Mouse (Mus musculus) MEL (cell line): ENCODE results near the gene Cluh. TPM values are rescaled to one million over a fixed set of nuclear protein-coding genes. Genes with fewer than 3 reads are reported as not detected.

ENCODE experiments used
- DNase-seq: peaks from one replicate; pipeline ENCODE4 v3.0.0; 2011; ENCODE audit warnings: low read depth, low spot score
- H3K27ac ChIP-seq: 2 replicates; pipeline ENCODE4 v1.5.1; 2012; ENCODE audit warnings: low read depth, mild to moderate bottlenecking, control low read depth, low read length, moderate library complexity; ENCODE audit not compliant: control insufficient read depth
- H3K27me3 ChIP-seq, 2 experiments: fragments of 150-350 bp in 1 of 2; sonication (generic) in 1 of 2; 2 replicates each; pipeline ENCODE4 v1.6.1; 2012; ENCODE audit warnings: low read length in 2 of 2, mild to moderate bottlenecking in 2 of 2, improper control_type of control experiment in 1 of 2, moderate library complexity in 1 of 2; ENCODE audit not compliant: insufficient read depth in 2 of 2, control insufficient read depth in 1 of 2
- H3K36me3 ChIP-seq, 2 experiments: 2 replicates each; pipeline ENCODE4 v1.6.1; 2012 to 2014; ENCODE audit warnings: low read length in 2 of 2, improper control_type of control experiment in 1 of 2, inconsistent platforms in 1 of 2, mild to moderate bottlenecking in 1 of 2; ENCODE audit not compliant: insufficient read depth in 2 of 2, control insufficient read depth in 1 of 2
- H3K4me1 ChIP-seq, 2 experiments: fragments of 150-350 bp in 1 of 2; sonication (generic) in 1 of 2; 2 replicates each; pipeline ENCODE4 v1.6.1; 2012; ENCODE audit warnings: low read length in 2 of 2, improper control_type of control experiment in 1 of 2, mild to moderate bottlenecking in 1 of 2; ENCODE audit not compliant: insufficient read depth in 2 of 2, control insufficient read depth in 1 of 2
- H3K4me3 ChIP-seq, 2 experiments: fragments of 150-350 bp in 1 of 2; sonication (generic) in 1 of 2; 2 replicates each; pipeline ENCODE4 v1.5.1; 2012; ENCODE audit warnings: low read depth in 2 of 2, low read length in 2 of 2, mild to moderate bottlenecking in 2 of 2, moderate library complexity in 2 of 2, control low read depth in 1 of 2, improper control_type of control experiment in 1 of 2; ENCODE audit not compliant: control insufficient read depth in 1 of 2, insufficient read depth in 1 of 2
- H3K79me2 ChIP-seq: 2 replicates; pipeline ENCODE4 v1.6.1; 2012; ENCODE audit warnings: mild to moderate bottlenecking, low read length, moderate library complexity; ENCODE audit not compliant: control insufficient read depth, poor library complexity, insufficient read depth
- H3K9ac ChIP-seq: 2 replicates; pipeline ENCODE4 v1.6.1; 2012; ENCODE audit warnings: low read depth, mild to moderate bottlenecking, control low read depth, low read length, moderate library complexity; ENCODE audit not compliant: control insufficient read depth, poor library complexity, severe bottlenecking
- H3K9me3 ChIP-seq: fragments of 150-350 bp; sonication (generic); replicated peaks from 2 replicates; pipeline ENCODE4 v1.6.1; 2012; ENCODE audit warnings: mild to moderate bottlenecking, low read length, improper control_type of control experiment, moderate library complexity; ENCODE audit not compliant: insufficient read depth
- BHLHE40 ChIP-seq: IDR thresholded peaks from 2 replicates; pipeline ENCODE4 v1.6.1; 2012; ENCODE audit warnings: low read depth, mild to moderate bottlenecking, inconsistent platforms, low read length, improper control_type of control experiment, borderline replicate concordance
- CHD1 ChIP-seq: IDR thresholded peaks from 2 replicates; pipeline ENCODE4 v1.6.1; 2012; ENCODE audit warnings: low read depth, mild to moderate bottlenecking, inconsistent platforms, low read length, improper control_type of control experiment
- CTCF ChIP-seq, 3 experiments: IDR thresholded peaks in 2 of 3; conservative IDR thresholded peaks in 1 of 3; 2 replicates each; pipeline ENCODE4 v1.5.1; 2011 to 2012; ENCODE audit warnings: low read length in 3 of 3, low read depth in 2 of 3, mild to moderate bottlenecking in 2 of 3, improper control_type of control experiment in 1 of 3, inconsistent platforms in 1 of 3, mixed read lengths in 1 of 3, moderate library complexity in 1 of 3; ENCODE audit not compliant: control insufficient read depth in 1 of 3, insufficient read depth in 1 of 3, poor library complexity in 1 of 3, severe bottlenecking in 1 of 3
- E2F4 ChIP-seq: IDR thresholded peaks from 2 replicates; pipeline ENCODE4 v1.6.1; 2011; ENCODE audit warnings: low read depth, low read length, improper control_type of control experiment, borderline replicate concordance
- ELF1 ChIP-seq: IDR thresholded peaks from 2 replicates; pipeline ENCODE4 v1.6.1; 2014; ENCODE audit warnings: low read depth, mild to moderate bottlenecking, inconsistent platforms, low read length, improper control_type of control experiment, moderate library complexity
- EP300 ChIP-seq, 2 experiments: IDR thresholded peaks; 2 replicates each; pipeline ENCODE4 v1.6.1; 2011; ENCODE audit warnings: improper control_type of control experiment in 2 of 2, low read length in 2 of 2, low read depth in 1 of 2, mild to moderate bottlenecking in 1 of 2
- ETS1 ChIP-seq: IDR thresholded peaks from 2 replicates; pipeline ENCODE4 v1.6.1; 2012; ENCODE audit warnings: low read depth, mild to moderate bottlenecking, inconsistent platforms, low read length, improper control_type of control experiment, moderate library complexity
- GATA1 ChIP-seq: IDR thresholded peaks from 2 replicates; pipeline ENCODE4 v1.6.1; 2011; ENCODE audit warnings: low read depth, low read length, improper control_type of control experiment
- HCFC1 ChIP-seq: IDR thresholded peaks from 2 replicates; pipeline ENCODE4 v1.6.1; 2012; ENCODE audit warnings: low read depth, mild to moderate bottlenecking, inconsistent platforms, low read length, improper control_type of control experiment, moderate library complexity
- JUND ChIP-seq: IDR thresholded peaks from 2 replicates; pipeline ENCODE4 v1.6.1; 2011; ENCODE audit warnings: low read depth, mild to moderate bottlenecking, improper control_type of control experiment, low read length
- MAFK ChIP-seq: IDR thresholded peaks from 2 replicates; pipeline ENCODE4 v1.6.1; 2011; ENCODE audit warnings: low read depth, mild to moderate bottlenecking, low read length, improper control_type of control experiment, borderline replicate concordance
- MAX ChIP-seq: IDR thresholded peaks from 2 replicates; pipeline ENCODE4 v1.6.1; 2011; ENCODE audit warnings: low read length, improper control_type of control experiment
- MAZ ChIP-seq: IDR thresholded peaks from 2 replicates; pipeline ENCODE4 v1.6.1; 2012; ENCODE audit warnings: low read depth, mild to moderate bottlenecking, inconsistent platforms, low read length, improper control_type of control experiment
- MEF2A ChIP-seq: IDR thresholded peaks from 2 replicates; pipeline ENCODE4 v1.6.1; 2014; ENCODE audit warnings: low read depth, mild to moderate bottlenecking, inconsistent platforms, low read length, improper control_type of control experiment; ENCODE audit not compliant: poor library complexity, insufficient replicate concordance, severe bottlenecking; ENCODE audit errors: extremely low read depth
- MYB ChIP-seq: IDR thresholded peaks from 2 replicates; pipeline ENCODE4 v1.6.1; 2011; ENCODE audit warnings: mild to moderate bottlenecking, low read depth, low read length, improper control_type of control experiment
- NELFE ChIP-seq: IDR thresholded peaks from 2 replicates; pipeline ENCODE4 v1.6.1; 2011; ENCODE audit warnings: low read depth, low read length, improper control_type of control experiment
- POLR2A ChIP-seq, 2 experiments: IDR thresholded peaks; 2 replicates each; pipeline ENCODE4 v1.6.1; 2011 to 2012; ENCODE audit warnings: low read length in 2 of 2, mild to moderate bottlenecking in 2 of 2, control low read depth in 1 of 2, improper control_type of control experiment in 1 of 2, low read depth in 1 of 2, moderate library complexity in 1 of 2; ENCODE audit not compliant: control insufficient read depth in 1 of 2, insufficient read depth in 1 of 2, poor library complexity in 1 of 2
- POLR2AphosphoS5 ChIP-seq: IDR thresholded peaks from 2 replicates; pipeline ENCODE4 v1.6.1; 2012; ENCODE audit warnings: low read depth, borderline replicate concordance, mild to moderate bottlenecking, inconsistent platforms, low read length, moderate library complexity, mixed read lengths
- RCOR1 ChIP-seq: IDR thresholded peaks from 2 replicates; pipeline ENCODE4 v1.6.1; 2012; ENCODE audit warnings: low read depth, mild to moderate bottlenecking, inconsistent platforms, low read length, improper control_type of control experiment
- SMC3 ChIP-seq: IDR thresholded peaks from 2 replicates; pipeline ENCODE4 v1.6.1; 2011; ENCODE audit warnings: low read depth, low read length, improper control_type of control experiment
- TAL1 ChIP-seq: IDR thresholded peaks from 2 replicates; pipeline ENCODE4 v1.6.1; 2012; ENCODE audit warnings: mild to moderate bottlenecking, inconsistent platforms, low read length, moderate library complexity, mixed read lengths
- TCF12 ChIP-seq: IDR thresholded peaks from 2 replicates; pipeline ENCODE4 v1.6.1; 2014; ENCODE audit warnings: low read depth, mild to moderate bottlenecking, inconsistent platforms, low read length, improper control_type of control experiment, moderate library complexity
- UBTF ChIP-seq: IDR thresholded peaks from 2 replicates; pipeline ENCODE4 v1.6.1; 2012; ENCODE audit warnings: low read depth, mild to moderate bottlenecking, inconsistent platforms, low read length, improper control_type of control experiment, moderate library complexity, borderline replicate concordance; ENCODE audit not compliant: insufficient read depth
- USF1 ChIP-seq: IDR thresholded peaks from 2 replicates; pipeline ENCODE4 v1.6.1; 2014; ENCODE audit warnings: low read depth, mild to moderate bottlenecking, inconsistent platforms, low read length, improper control_type of control experiment, moderate library complexity
- USF2 ChIP-seq, 2 experiments: IDR thresholded peaks; 2 replicates each; pipeline ENCODE4 v1.6.1; 2011 to 2012; ENCODE audit warnings: improper control_type of control experiment in 2 of 2, low read length in 2 of 2, borderline replicate concordance in 1 of 2, inconsistent platforms in 1 of 2, low read depth in 1 of 2, mild to moderate bottlenecking in 1 of 2; ENCODE audit not compliant: insufficient read depth in 1 of 2
- ZKSCAN1 ChIP-seq: IDR thresholded peaks from 2 replicates; pipeline ENCODE4 v1.6.1; 2012; ENCODE audit warnings: low read depth, mild to moderate bottlenecking, inconsistent platforms, low read length, improper control_type of control experiment, moderate library complexity
- polyA plus RNA-seq, 2 experiments: library from polyadenylated mRNA; stranded (reverse) in 1 of 2; unstranded in 1 of 2; fragments of >175 nt in 1 of 2; fragments of >200 nt in 1 of 2; gene quantifications; 2 replicates each; pipeline versions ENCODE4 v1.2.1 to v1.2.4; 2012; ENCODE audit warnings: low replicate concordance in 2 of 2, low read depth in 1 of 2; ENCODE audit not compliant: insufficient read length in 2 of 2, insufficient read depth in 1 of 2, missing spikeins in 1 of 2
- total RNA-seq: library from RNA; depleted of rRNA; stranded (reverse); fragments of 300-350 nt; gene quantifications from 2 replicates; pipeline ENCODE4 v1.2.3, GENCODE M21; 2012

Cluh gene
- total and polyA plus RNA-seq, 3 experiments = 53.8 to 135 (median 115) TPM

DNA sequence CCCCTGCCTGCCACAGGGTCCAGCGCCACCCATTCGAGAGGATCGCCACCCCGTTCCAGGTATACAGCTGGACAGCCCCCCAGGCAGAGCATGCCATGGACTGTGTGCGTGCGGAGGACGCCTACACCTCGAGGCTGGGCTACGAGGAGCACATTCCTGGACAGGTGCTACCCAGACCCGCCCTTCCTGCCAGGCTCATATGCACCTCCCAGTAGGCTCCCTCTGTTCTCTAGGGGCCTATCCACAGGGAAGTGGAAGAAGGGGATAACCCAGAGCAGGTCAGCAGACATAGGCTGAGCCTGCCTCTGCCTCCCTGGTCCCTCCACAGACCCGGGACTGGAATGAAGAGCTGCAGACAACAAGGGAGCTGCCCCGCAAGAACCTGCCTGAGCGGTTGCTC lies 11.0 kb downstream of the Cluh start:
- Histone ChIP-seq H3K9me3 (no peaks in the 10 kb centered on the region), H3K79me2 (peaks cover 12% of the 10 kb centered on the region), H3K4me1 (no peaks in the 10 kb centered on the region), H3K4me3 (no peak overlapping the region), H3K9ac (no peak overlapping the region)
- no peak for DNase-seq
- TF ChIP-seq JUND (no peak), MYB (no peak), BHLHE40 (no peak), USF2 (IDR thresholded peaks at IDR 0.05; ENCODE audit: borderline replicate concordance in 1 of 2, insufficient read depth in 1 of 2, low read depth in 1 of 2, low read length in 2 of 2) (no peak), RCOR1 (no peak), SMC3 (no peak), NELFE (no peak), MAFK (no peak), ETS1 (no peak), EP300 (IDR thresholded peaks at IDR 0.05; ENCODE audit: low read depth in 1 of 2, low read length in 2 of 2) (no peak), MAX (no peak), MAZ (no peak), CTCF (IDR thresholded peaks at IDR 0.05 in 2 of 3, conservative IDR thresholded peaks at IDR 0.05 in 1 of 3; ENCODE audit: control insufficient read depth in 1 of 3, insufficient read depth in 1 of 3, low read depth in 2 of 3, low read length in 3 of 3, poor library complexity in 1 of 3, severe bottlenecking in 1 of 3) (no peak), ZKSCAN1 (no peak), MEF2A (no peak), POLR2AphosphoS5 (no peak), ELF1 (no peak)
- TF ChIP-seq, all 39 proteins: peak for 0
- Histone ChIP-seq H3K27me3 (no peaks in the 10 kb centered on the region), H3K36me3 (peaks cover 0 to 52% of the 10 kb centered on the region in 2 experiments; a peak in 2 of 4 replicates), H3K27ac (no peak overlapping the region)

DNA sequence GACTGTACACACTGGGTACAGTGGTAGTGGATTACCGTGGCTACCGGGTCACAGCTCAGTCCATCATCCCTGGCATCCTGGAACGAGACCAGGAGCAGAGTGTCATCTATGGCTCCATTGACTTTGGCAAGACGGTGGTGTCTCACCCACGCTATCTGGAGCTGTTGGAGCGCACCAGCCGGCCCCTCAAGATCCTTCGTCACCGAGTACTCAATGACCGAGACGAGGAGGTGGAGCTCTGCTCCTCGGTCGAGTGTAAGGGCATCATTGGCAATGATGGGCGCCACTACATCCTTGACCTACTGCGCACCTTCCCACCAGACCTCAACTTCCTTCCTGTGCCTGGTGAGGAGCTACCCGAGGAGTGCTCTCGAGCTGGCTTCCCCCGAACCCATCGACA lies 12.3 kb downstream of the Cluh start:
- Histone ChIP-seq H3K4me3 (no peak overlapping the region), H3K9ac (no peak overlapping the region), H3K9me3 (no peaks in the 10 kb centered on the region), H3K4me1 (no peaks in the 10 kb centered on the region), H3K27ac (no peak overlapping the region), H3K27me3 (no peaks in the 10 kb centered on the region), H3K79me2 (0 out of 2 replicates have a peak, but pooled peaks cover 2% of the 10 kb centered on the region), H3K36me3 (peaks cover 0 to 56% of the 10 kb centered on the region in 2 experiments; a peak in 2 of 4 replicates)
- DNase-seq = no peak
- no peak for TF ChIP-seq USF1
- TF ChIP-seq TCF12 = no peak
- TF ChIP-seq POLR2A (IDR thresholded peaks at IDR 0.05; ENCODE audit: control insufficient read depth in 1 of 2, insufficient read depth in 1 of 2, low read depth in 1 of 2, low read length in 2 of 2, poor library complexity in 1 of 2) = no peak
- TF ChIP-seq TAL1 = no peak
- TF ChIP-seq UBTF = no peak
- no peak for TF ChIP-seq SMC3
- TF ChIP-seq MAX = no peak
- TF ChIP-seq E2F4 = no peak
- TF ChIP-seq MAZ = no peak
- TF ChIP-seq CHD1 = no peak
- TF ChIP-seq MAFK = no peak
- no peak for TF ChIP-seq GATA1
- TF ChIP-seq HCFC1 = no peak
